Mouse (Mus musculus): Measurements from ENCODE around the gene Pth2. TPM values are rescaled to one million over a fixed set of nuclear protein-coding genes. Genes with fewer than 3 reads are reported as not detected.

Pth2 gene
- not detected in 2 replicates for polyA plus RNA-seq (2016; fragmentation: Nextera tagmentation; extraction: Ambion mirVana)

DNA sequence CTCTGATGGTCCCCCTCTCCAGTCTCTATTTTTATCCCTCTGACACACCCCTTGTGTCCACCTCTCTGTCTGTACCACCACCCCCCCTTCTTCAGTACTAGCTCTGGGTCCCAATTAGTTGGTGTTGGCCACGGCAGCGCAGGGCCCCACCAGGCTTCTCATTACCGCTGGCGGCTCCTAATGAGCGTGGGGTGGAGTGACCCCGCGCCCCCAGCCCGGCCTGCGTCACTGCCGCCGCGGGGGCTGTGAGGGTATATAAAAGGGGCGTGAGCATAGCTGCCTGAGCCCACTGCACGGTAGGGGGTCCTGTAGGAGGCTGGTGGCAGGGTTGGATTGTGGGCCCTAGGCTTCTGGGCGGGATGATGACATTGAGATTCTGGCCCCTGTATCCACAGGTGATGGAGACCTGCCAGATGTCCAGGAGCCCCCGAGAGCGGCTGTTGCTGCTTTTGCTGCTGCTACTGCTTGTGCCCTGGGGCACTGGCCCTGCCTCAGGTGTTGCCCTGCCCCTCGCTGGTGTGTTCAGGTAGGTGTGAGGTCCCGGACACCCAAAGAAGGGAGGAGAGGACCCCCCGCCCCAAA lies at the start of gene Pth2:
Gene Pth2 (plus strand): TSS at position 100 of the 582 bp plus-strand sequence.
- Histone ChIP-seq H3K4me1 (peaks cover 31% of the 10 kb centered on the region), H3K27ac (replicated peaks) (no peak within 1 kb of the TSS), H3K36me3 (no peaks in the 10 kb centered on the region), H3K9me3 (replicated peaks) (no peaks in the 10 kb centered on the region), H3K27me3 (ENCODE audit: low read depth, poor library complexity, severe bottlenecking) (peaks cover 100% of the 10 kb centered on the region), H3K4me3 (peak within 1 kb of the TSS; percentile 45)
- no peak for DNase-seq (ENCODE audit: low spot score)
- 25% methylated on average over 20 of the region's 20 CpGs for WGBS

DNA sequence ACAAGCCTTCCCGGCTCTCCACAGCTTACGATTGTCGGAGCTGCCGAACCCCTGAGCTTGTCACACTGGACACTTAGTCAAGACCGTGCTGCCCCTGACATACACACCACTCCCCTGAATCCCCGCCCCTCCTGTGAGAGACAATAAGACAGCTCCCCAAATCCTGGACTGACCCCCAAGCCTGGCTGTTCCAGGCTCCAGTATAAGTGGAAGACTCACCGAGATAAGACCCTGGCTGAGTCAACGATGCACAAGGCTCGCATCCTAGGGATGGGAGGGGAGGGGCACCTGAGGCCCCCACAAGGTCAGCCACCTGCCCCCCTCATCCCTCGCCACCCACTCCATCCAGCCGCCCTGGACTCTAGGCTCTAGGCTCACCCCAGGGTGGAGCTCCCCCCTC lies 48.9 kb upstream of the Pth2 start:
- H3K36me3 ChIP-seq = peaks cover 11% of the 10 kb centered on the region
- no peaks in the 10 kb centered on the region for H3K9me3 ChIP-seq (replicated peaks)
- no peak overlapping the region for H3K4me3 ChIP-seq
- peaks cover 23% of the 10 kb centered on the region for H3K27me3 ChIP-seq (ENCODE audit: low read depth, poor library complexity, severe bottlenecking)
- peak overlapping the region; percentile 50; the same call in 1 of the 2 replicates for H3K27ac ChIP-seq (replicated peaks)
- DNase-seq (ENCODE audit: low spot score) = no peak
- H3K4me1 ChIP-seq = peaks cover 42% of the 10 kb centered on the region
- WGBS = 76% methylated on average over 11 of the region's 11 CpGs

DNA sequence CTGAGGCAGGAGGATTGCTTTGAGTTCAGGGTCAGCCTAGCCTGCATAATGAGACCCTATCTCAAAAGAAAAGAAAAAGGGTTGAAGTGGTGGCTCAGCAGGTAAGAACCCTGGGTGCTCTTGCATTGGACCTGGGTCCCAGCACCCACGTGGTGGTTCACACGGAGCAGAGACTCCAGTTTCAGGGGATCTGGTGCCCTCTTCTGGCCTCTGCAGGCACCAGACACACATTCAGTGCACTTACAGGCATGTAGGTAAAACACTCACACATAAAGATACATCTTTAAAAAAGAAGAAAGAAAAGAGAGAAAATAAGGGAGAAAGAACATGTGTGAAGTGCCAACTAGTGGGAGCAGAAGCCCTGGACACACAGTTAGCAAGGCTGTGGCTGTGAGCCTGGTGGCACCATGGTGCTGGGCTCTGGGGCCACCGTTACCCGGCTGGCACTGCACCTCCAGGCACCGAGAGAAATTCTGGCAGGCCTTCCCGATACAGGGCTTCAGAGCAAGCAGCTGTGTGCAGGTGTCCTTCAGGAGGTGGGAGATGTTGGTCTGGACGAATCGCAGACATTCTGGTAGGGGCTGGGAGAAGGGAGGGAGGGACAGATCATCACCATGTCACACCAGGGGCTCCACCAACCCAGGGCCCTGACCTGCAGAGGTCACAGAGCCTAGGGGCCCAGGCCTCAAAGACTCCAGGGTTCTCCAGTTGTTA lies 47.2 kb upstream of the Pth2 start:
- no peak overlapping the region; the same call in 1 of the 2 replicates for H3K4me3 ChIP-seq

DNA sequence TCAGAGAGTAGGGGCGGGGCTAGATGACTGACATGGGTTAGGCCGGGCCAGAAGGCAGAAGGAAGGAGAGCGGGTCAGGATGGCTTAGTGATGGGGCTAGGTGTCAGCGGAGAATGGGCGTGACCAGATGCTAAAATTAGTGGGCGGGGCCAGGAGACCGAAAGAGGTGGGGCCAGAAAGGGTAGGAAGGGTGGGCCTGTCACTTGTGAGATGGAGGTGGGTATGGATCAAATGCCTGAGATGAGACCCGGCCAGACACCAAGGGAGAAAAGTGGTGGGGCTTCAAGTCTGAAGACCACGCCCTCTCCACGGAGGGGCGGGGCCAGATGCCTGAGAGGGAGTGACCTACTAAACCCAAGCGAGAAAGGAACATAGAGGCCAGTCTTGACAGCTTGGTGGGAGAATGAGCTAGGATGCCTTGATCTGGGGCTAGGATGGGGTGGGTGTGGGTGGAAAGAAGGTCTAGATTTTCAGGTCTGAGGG lies 46.2 kb upstream of the Pth2 start:
- Histone ChIP-seq H3K4me1 (peaks cover 29% of the 10 kb centered on the region), H3K27ac (replicated peaks) (no peak overlapping the region), H3K9me3 (replicated peaks) (no peaks in the 10 kb centered on the region), H3K4me3 (peak overlapping the region; percentile 66; the same call in 1 of the 2 replicates), H3K36me3 (no peaks in the 10 kb centered on the region), H3K27me3 (ENCODE audit: low read depth, poor library complexity, severe bottlenecking) (peaks cover 35% of the 10 kb centered on the region)
- DNase-seq (ENCODE audit: low spot score) = no peak
- 6% methylated on average over 12 of the region's 12 CpGs for WGBS

More for the DNA sequence above, 47.2 kb upstream of the Pth2 start:
- Histone ChIP-seq H3K4me1 (peaks cover 33% of the 10 kb centered on the region), H3K27me3 (ENCODE audit: low read depth, poor library complexity, severe bottlenecking) (peaks cover 35% of the 10 kb centered on the region), H3K9me3 (replicated peaks) (no peaks in the 10 kb centered on the region), H3K27ac (replicated peaks) (no peak overlapping the region), H3K36me3 (no peaks in the 10 kb centered on the region)
- DNase-seq (ENCODE audit: low spot score) = no peak
- WGBS = 79% methylated on average over 8 of the region's 8 CpGs

DNA sequence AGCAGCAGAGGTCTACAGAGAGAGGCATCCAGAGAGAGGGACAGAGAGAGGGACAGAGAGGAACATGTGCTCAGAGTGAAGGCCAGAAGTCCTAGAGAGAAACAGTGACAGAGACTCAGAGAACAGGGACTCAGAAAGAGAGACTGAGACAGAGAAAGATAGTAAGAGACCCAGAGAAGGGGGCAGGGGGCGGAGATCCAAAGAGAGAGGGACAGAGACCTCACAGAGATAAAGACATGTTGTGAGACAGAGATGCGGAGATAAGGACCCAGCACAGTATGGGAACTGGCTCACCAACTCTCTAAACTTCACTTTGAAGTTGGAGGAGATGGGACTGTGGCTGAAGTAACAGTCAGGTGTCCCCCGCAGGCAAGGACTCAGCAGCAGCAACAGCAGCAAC lies 45.4 kb upstream of the Pth2 start:
- Histone ChIP-seq H3K9me3 (replicated peaks) (no peaks in the 10 kb centered on the region), H3K4me1 (peaks cover 23% of the 10 kb centered on the region), H3K27ac (replicated peaks) (peak overlapping the region; percentile 74), H3K36me3 (no peaks in the 10 kb centered on the region), H3K27me3 (ENCODE audit: low read depth, poor library complexity, severe bottlenecking) (peaks cover 35% of the 10 kb centered on the region), H3K4me3 (peak overlapping the region; percentile 66)
- DNase-seq (ENCODE audit: low spot score) = no peak
- whole genome bisulfite sequencing = 85% methylated on average over 3 of the region's 3 CpGs

DNA sequence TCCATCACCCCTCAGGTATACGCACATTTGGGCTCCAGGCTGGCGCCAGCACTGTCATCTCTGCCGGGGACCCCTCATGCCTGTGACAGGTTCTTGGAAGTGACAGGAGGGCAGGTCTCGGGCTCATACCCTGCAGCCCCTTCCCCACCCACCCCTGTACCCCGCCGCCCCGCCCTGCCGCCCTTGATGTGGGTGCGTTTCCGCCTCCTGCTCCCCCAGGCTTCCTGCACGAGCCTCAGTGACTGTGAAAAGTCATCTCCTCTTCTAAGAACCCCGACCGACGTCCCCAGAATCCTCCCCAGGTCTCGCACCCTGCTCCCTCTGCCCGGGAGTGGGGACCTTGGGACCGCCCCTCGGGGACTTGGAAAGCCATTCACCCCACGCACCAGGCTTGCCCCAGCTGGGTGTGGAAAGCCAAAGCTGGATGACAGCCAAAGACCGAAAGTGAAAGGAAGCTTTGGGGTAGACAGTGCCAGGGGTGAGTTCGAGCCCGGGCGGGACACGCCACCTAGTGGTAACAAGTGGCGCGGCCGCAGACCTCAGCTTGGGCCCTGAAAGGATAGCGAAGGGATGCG lies 44.7 kb upstream of the Pth2 start, which contains the start of the genes Gm45713 and Flt3l:
Gene Gm45713 (minus strand): TSS at position 239 of the 575 bp plus-strand sequence.
Gene Flt3l (minus strand): TSS at position 440 of the 575 bp plus-strand sequence.
- DNase-seq (ENCODE audit: low spot score) = peak; percentile 84
- H3K4me1 ChIP-seq = peaks cover 23% of the 10 kb centered on the region
- peak within 1 kb of the TSS; percentile 74 for H3K27ac ChIP-seq (replicated peaks)
- H3K4me3 ChIP-seq = peak within 1 kb of the TSS; percentile 66
- H3K36me3 ChIP-seq = no peaks in the 10 kb centered on the region
- no peaks in the 10 kb centered on the region for H3K9me3 ChIP-seq (replicated peaks)
- 4% methylated on average over 28 of the region's 29 CpGs for WGBS
- H3K27me3 ChIP-seq (ENCODE audit: low read depth, poor library complexity, severe bottlenecking) = peaks cover 35% of the 10 kb centered on the region

DNA sequence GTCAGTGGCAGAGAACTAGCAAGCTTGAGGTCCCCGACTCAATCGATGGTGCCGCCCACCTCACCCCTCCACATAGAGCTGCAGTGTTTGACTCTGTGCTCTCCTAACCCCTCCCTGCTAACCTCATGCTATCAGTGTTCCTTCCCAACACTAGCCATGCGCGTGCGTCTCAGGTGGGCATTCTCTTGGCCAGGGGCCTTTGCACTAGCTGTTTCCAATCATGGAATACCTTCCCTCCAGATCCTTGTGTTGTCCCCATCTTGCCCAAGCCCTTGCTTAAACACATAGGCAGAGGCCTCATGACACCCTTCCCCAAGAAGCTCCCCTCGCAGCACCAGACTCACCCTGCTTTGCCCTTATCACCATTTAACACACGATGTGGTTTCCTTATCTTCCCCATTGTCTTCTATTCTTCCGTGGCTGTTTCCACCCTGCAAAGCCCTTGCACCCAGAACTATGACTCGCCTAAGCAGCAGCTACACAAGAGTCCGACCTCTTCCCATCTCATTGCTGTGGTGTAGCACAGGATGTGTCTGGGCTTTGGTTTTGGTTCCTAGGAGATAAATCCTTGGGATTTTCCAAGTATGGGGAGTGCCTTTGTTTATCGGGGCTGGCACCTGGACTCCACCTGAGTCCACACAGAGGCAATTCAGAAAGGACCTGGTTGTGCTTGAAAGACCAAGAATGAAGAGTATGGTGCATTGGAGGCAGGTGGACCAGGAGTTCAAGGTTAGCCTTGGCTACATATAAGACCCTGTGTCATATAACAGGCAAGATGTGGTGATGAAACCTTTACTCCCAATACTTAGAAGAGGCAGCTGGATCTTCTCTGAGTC lies 43.4 kb upstream of the Pth2 start:
- 0 out of 2 replicates have a peak overlapping the region, but pooled peaks have one; percentile 39 for H3K27ac ChIP-seq (replicated peaks)
- H3K27me3 ChIP-seq (ENCODE audit: low read depth, poor library complexity, severe bottlenecking) = peaks cover 35% of the 10 kb centered on the region
- no peak for DNase-seq (ENCODE audit: low spot score)
- peaks cover 18% of the 10 kb centered on the region for H3K4me1 ChIP-seq
- no peaks in the 10 kb centered on the region for H3K9me3 ChIP-seq (replicated peaks)
- 83% methylated on average over 12 of the region's 12 CpGs for WGBS
- H3K4me3 ChIP-seq = 0 out of 2 replicates have a peak overlapping the region, but pooled peaks have one; percentile 16
- H3K36me3 ChIP-seq = peaks cover 10% of the 10 kb centered on the region

DNA sequence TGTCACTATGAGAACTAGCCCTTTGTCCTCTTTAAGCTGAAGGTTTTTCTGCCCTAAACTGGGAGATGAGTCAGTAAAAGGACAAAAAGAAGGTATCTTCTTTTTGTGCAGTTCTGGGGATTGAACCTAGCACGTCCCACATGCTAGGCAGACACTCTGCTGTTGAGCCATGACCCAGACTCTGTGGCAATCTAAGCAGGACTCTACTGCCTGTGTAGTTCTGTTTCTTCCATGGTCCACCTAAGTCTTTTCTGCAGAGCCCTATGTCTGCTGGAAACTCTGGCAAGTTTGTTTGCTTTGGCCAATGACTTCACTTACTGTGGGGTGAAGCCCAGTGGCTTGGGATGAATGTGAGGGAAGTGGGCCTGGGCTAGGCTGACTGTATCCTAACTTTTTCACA lies 42.4 kb upstream of the Pth2 start:
- no peaks in the 10 kb centered on the region for H3K9me3 ChIP-seq (replicated peaks)
- no peak overlapping the region for H3K27ac ChIP-seq (replicated peaks)
- H3K27me3 ChIP-seq (ENCODE audit: low read depth, poor library complexity, severe bottlenecking) = peaks cover 35% of the 10 kb centered on the region
- 68% methylated on average over 1 of the region's 1 CpGs for WGBS
- H3K4me3 ChIP-seq = no peak overlapping the region
- no peak for DNase-seq (ENCODE audit: low spot score)
- peaks cover 18% of the 10 kb centered on the region for H3K4me1 ChIP-seq
- H3K36me3 ChIP-seq = peaks cover 20% of the 10 kb centered on the region

DNA sequence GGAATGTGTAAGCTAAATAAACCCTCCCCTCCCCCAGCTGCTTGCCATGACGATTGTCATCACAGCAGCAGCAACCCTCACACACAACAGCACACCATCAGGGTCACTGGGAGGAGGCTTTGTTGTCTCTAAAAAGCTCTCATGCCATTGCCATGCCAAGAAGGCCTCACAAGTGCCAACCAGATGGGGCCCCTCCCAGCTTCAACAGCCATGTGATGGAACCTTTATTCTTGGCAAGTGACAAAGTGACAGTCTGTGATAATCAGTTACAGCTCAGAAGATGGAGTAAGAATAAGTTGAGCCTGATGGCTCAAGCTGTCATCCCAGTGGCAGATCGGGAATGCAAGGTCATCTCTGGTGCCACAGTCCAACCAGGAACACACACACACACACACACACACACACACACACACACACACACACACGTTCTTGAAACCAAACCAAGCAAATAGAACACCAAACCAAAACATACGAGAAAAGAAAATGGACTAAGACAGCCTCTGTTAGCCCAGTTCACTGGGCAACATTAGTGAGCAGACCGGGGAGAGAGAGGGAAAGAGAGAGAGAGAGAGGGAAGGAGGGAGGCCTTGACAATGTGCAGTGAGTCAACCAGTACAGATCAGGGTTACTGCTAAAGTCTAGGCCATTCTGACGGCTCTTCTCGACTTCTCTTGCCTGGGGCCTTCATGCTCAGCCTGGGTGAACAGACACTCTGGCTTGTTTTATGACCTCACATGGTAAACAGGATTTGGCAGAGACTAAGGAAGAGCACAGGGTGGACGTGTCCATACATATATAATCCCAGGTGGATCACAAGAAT lies 40.7 kb upstream of the Pth2 start:
- Histone ChIP-seq H3K9me3 (replicated peaks) (no peaks in the 10 kb centered on the region), H3K27me3 (ENCODE audit: low read depth, poor library complexity, severe bottlenecking) (peaks cover 27% of the 10 kb centered on the region), H3K4me1 (peaks cover 9% of the 10 kb centered on the region), H3K27ac (replicated peaks) (no peak overlapping the region), H3K4me3 (no peak overlapping the region), H3K36me3 (peaks cover 38% of the 10 kb centered on the region)
- DNase-seq (ENCODE audit: low spot score) = no peak
- 80% methylated on average over 8 of the region's 8 CpGs for WGBS

DNA sequence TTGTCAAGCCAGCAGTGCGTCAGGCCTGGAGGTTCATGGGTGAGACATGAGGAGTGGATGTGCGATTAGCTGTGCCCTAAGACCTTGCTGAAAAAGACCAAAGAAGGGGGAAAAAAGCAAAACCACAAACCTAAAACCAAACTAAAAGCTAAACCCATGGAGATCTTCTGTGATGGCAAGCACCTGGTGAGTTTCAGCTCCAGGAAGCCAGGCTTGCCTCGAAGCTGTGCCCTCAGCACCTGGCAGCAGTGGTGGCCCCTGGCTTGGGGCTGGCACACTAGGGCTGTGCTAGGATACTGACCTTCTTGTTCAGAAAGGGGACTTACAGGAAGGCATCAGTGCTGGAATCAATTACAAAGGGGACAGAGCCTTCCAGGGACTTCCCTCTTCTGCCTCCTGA lies 39.5 kb upstream of the Pth2 start:
- no peak overlapping the region for H3K27ac ChIP-seq (replicated peaks)
- DNase-seq (ENCODE audit: low spot score) = no peak
- H3K36me3 ChIP-seq = peaks cover 50% of the 10 kb centered on the region
- H3K4me3 ChIP-seq = no peak overlapping the region
- H3K27me3 ChIP-seq (ENCODE audit: low read depth, poor library complexity, severe bottlenecking) = peaks cover 15% of the 10 kb centered on the region; the same call in 1 of the 2 replicates
- 96% methylated on average over 3 of the region's 3 CpGs for WGBS
- no peaks in the 10 kb centered on the region for H3K9me3 ChIP-seq (replicated peaks)
- H3K4me1 ChIP-seq = no peaks in the 10 kb centered on the region

DNA sequence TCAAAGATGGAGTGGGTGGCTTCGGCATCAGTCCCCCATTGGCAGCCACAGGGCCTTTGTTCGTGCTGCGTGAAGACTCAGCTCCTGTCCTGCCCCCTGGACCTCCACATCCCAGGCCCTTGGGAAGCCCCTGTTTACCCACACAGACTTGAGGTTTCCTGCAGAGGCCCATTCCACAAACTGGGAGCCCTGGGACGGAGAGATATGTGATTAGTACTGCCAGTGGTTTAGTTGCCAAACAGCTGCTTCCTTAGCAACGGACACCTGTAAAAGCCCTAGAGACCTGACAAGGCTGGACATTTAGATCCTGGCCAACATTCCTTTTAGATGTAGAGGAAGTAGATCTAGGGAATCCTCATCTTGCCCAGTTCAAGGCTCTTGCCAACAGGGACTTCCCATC lies 38.9 kb upstream of the Pth2 start:
- H3K9me3 ChIP-seq (replicated peaks) = no peaks in the 10 kb centered on the region
- WGBS = 97% methylated on average over 5 of the region's 5 CpGs
- no peaks in the 10 kb centered on the region for H3K4me1 ChIP-seq
- DNase-seq (ENCODE audit: low spot score) = no peak
- no peak overlapping the region for H3K4me3 ChIP-seq
- no peak overlapping the region for H3K27ac ChIP-seq (replicated peaks)
- H3K36me3 ChIP-seq = peaks cover 55% of the 10 kb centered on the region
- peaks cover 11% of the 10 kb centered on the region; the same call in 1 of the 2 replicates for H3K27me3 ChIP-seq (ENCODE audit: low read depth, poor library complexity, severe bottlenecking)
